Mouse (Mus musculus) right cerebral cortex, postnatal 10 days (tissue): ENCODE measurements at regions not wholly inside any gene's neighbourhood (a gene's known extent, or its start where the extent isn't known, plus 50 kb on each side); places are given as distances from the start of the nearest gene placed in this dataset.

ENCODE experiments used
- DNase-seq, 2 experiments: peaks; one replicate each; pipeline ENCODE4 v3.0.0; 2021; ENCODE audit warnings: low spot score in 2 of 2

DNA sequence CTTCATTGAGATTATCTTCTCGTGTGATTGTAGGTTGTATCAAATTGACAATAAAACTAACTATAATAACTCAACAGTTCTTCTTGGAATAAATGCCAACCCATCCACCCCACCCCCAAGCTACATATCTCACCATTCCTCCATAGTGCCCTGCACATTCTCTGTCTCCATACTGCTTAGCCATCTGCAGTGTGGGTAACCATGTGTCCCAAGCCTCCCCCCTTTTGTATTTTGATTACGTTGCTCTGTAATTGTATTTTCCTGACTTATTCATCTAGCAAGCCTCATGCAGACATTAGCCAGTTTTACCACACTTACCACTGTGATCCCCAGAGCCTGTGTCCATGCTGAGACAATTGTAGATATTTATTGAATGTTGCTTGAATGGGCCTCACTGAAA, 129.7 kb upstream of the Smarca2 start:
- no peak for DNase-seq

- peak; percentile 38 to 47 for DNase-seq
Measured at GRCm38 (mm10) chr19:26475754-26476153, 129.1 kb upstream of the Smarca2 start.

GRCm38 (mm10) chr19:26478055-26478737, 126.7 kb upstream of the Smarca2 start:
- DNase-seq, result no peak

GRCm38 (mm10) chr19:26484322-26484721, 120.5 kb upstream of the Smarca2 start:
- DNase-seq, result no peak

- no peak for DNase-seq
Measured at GRCm38 (mm10) chr19:26492806-26493205, 112.0 kb upstream of the Smarca2 start.

DNA sequence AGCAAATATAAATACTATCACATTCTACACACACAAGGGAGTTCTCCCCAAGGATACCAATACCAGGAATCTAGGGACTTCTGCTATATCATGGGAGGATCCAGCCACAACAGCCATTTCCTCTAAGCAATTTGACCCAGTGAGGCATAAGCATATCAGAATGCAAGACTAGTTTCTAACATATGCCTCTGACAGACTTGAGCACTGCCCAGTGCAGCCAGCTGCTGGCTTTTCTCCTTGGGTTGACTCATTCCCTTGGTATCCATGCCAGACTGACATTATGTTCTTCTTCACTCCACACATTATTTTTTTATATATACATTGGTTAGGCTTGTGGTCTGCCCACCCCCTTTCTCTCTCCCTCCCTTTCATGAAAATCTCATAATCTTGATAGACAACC, 103.8 kb upstream of the Smarca2 start:
- DNase-seq, result no peak

DNA sequence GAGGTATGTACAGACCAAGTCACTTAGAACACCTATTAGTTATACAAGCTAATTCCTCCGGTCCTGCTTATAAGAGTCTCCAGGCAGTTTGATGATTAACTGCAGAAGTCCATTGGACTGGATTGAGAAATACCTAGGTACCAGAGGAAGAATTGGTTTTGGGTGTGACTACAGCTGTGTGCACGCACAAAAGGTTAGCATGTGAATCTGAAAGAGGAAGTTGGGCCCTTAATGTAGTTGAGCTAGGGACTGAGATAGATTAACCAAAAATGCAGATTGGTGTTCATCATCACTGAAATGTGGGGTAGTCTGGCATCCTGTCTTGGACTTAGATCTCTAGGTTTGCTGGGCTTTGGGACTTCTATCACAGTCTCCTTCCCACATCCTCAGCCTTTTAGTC, 100.8 kb upstream of the Smarca2 start:
- no peak for DNase-seq

DNA sequence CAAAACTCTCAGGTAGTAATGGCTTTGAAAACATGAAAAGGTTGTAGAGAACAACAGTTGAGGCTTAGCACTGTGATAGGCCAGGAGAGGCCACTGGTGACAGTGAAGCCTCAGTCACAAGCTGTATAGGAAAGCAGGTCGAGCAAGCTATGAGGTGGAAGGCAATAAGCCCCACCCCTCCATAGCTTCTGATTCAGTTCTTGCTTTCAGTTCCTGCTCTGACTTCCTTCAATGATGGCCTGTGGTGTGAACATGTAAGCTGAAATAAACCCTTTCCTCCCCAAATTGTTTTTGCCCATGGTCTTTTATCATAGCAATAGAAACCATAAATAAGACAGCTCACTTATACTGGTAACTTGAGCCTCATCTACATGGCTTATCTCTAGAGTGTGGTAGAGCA, 98.0 kb upstream of the Smarca2 start:
- DNase-seq, result no peak

DNA sequence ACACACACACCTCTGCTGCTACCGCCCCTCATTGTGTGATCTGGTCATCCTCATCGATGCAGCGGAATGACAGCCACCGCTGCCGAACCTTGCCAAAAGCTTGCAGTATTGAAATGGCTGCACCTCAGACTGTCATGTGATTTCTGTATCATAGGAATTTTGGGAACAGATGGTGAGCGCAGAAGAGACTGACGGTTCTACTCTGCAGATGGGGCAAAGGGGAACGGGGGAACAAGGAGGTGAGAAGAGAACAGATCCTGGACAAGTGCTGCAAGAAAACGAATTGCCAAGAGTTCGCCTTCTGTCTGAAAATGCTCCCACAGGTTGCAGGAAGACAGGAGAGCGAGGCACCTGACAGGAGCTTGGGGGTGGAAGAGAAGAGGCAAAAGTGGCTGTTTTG, 96.9 kb upstream of the Smarca2 start:
- DNase-seq, result no peak

DNA sequence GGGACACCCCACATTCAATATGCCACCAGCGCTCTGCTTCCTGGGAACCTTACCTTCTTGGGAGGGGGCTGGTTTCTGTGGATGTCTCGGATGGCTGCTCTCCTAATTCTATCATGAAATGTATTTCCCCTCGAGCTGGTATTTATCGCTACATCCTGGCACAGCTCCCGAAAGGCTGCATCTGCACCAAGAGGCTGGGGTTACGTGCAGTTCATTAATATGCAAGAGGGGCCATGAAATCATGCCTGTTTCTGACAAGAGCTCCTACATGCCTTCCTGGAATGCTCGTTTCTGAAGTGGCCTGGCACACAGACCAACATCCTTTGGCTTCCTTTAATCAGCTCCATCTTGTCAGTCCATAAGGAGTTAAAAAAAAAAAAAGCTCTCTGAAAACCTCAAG, 96.2 kb upstream of the Smarca2 start:
- DNase-seq, result peak; percentile 48 to 50

- DNase-seq, result no peak
Measured at GRCm38 (mm10) chr19:26509240-26509639, 95.6 kb upstream of the Smarca2 start.

DNA sequence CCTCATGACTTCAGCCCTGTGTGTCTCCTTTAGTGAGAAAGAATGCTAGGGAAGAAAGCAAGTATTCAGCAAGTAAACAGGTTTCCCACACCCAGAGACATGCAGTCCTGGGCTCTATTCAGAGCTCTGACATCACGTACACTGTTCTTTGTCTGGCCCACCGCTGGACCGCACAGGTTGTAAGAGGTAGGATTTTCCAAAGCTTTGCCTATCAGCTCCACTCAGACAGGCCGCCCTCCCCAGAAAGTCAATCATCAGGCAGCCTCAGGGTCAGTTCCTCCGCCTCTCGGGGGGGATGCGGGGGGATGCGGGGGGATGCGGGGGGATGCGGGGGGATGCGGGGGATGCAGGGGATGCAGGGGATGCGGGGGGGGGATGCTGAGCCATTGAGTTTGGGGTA, 94.7 kb upstream of the Smarca2 start:
- no peak for DNase-seq

DNA sequence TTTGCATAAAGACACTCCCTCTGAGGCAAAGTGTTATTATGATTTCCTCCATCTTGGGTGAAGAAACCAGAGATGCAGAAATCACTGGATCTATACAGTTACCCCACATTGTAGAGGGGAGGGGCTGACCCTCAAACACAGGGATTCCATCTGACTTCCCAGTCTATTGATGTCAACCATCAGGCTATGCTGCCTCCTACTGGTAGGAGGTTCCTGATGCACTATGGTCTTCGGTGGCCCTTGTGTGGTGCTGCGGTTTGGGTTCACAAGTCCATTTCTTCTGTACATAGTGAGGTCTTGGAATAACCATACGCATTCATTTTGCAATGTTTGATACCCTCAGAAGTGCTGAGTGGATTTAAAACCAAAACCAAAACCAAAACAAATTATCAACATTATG, 94.0 kb upstream of the Smarca2 start:
- DNase-seq, result no peak

DNA sequence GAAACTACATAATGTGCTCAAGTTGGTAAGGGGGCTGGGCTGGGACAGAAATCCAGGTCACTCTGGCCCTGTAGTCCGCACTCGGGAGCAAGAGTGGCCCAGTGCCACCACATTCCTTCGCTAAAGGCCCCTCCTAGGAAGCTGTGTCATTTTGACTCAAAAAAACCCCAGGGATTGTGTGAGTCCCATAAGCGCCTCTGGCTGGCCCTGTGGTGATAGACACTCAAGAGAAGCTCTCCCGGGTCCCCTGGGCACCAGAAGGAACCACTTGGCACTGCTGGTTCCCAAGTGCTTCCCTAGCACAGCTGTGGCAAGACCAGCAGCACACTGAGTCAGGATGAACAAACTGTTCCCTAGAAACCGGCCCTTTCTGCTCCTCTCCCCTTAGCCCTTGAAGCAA, 93.1 kb upstream of the Smarca2 start:
- DNase-seq, result no peak

- no peak for DNase-seq
Measured at GRCm38 (mm10) chr19:26524583-26524982, 80.3 kb upstream of the Smarca2 start.

DNA sequence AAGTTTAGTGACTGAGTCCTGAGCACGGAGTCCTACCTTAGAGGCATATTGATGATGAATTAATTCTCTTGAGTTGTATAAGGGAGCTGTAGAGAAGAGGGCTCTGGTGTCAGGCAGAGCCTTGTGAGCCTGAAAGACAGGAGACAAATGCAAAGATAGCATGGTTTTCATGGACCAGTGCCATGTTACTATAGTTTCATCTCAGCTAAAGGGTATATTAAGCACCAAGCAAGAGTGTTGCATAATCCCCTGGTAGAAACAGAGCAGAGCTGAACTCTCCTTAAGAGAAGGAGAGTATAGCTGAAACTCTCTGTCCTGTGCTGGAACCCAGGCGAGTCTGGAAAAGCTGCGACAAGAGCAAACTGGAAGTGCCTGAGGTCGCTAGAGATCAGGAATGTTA, 73.5 kb upstream of the Smarca2 start:
- peak in 1 of 2 experiments; percentile 27 for DNase-seq

GRCm38 (mm10) chr19:26532509-26532908, 72.3 kb upstream of the Smarca2 start:
- peak; percentile 41 to 59 for DNase-seq

GRCm38 (mm10) chr19:26545671-26546070, 59.2 kb upstream of the Smarca2 start:
- DNase-seq, result no peak

DNA sequence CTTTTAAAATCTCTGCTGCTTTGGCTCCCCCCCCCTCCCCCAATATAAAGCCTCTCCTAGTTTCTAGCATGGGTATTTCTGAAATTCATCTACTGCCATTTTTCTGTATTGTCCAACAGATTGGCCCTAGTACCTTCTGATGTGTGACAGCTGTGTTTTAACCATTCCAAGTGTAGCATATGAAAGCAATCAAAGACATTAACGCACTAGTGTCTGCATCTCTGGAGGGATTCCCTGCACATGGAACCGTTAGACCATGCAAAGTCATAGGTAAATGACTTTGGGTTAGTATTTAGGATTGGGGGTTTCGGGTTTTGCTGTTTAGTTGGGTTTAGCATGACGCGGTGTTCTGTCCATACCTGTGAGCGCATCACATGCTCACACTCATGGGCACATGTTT, 57.3 kb upstream of the Smarca2 start:
- no peak for DNase-seq

- no peak for DNase-seq
Measured at GRCm38 (mm10) chr19:26548562-26549270, 56.1 kb upstream of the Smarca2 start.

GRCm38 (mm10) chr19:26550299-26550698, 54.6 kb upstream of the Smarca2 start:
- no peak for DNase-seq
